Mouse (Mus musculus) urinary bladder, postnatal 25 days (tissue): Measurements from ENCODE around the gene Nelfcd.

ENCODE experiments used
- DNase-seq: peaks from one replicate; pipeline ENCODE4 v3.0.0; 2022; ENCODE audit warnings: low spot score

Gene Nelfcd

GRCm38 (mm10) chr2:174415731-174416310 is at the start of gene Nelfcd:
Nelfcd (plus strand) TSS chr2:174415804.
- DNase-seq: peak; percentile 95

DNA sequence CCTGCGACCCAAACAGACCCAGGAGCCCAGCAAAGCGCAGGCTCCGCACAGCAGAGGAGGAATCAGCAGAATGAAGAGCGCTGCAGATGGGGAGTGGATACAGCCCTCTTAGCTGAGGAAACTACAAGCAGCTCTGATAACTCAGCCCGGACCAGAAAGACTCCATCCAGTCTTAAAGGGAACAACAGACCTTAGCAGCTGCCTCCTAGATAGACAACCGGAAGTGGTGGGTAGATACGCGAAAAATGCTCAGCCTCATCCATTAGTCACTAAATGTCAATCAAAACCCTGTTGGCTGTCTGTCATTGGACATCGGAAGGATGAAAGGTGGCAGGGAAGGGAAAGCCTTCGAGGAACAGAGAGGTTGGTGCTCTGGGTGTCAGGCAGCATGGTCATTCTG is 49.0 kb upstream of the Nelfcd start:
- no peak for DNase-seq

GRCm38 (mm10) chr2:174381021-174381420 is 34.6 kb upstream of the Nelfcd start:
- DNase-seq: no peak

GRCm38 (mm10) chr2:174391936-174392335 is 23.7 kb upstream of the Nelfcd start:
- no peak for DNase-seq

DNA sequence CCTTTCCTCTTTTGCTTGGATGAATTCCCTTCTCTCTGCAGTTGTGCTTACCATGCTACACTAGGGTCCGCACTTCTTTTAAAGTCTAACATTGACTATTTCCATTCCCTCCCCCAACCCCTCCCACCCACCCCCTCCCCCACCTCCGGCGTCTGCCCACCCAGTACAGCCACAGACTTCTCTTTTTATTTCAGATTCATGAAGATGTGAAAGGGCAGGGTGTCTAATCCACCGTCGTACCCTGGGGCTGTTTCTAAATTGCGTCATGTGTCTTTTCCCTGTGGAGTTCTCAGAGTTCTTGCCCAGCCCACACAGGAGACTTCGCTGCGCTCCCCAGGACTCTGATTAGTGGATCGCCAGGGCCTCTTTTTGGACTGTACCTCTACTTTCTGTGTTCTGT is 23.1 kb upstream of the Nelfcd start:
- DNase-seq: no peak

- DNase-seq: no peak
Observed at GRCm38 (mm10) chr2:174393383-174393782, 22.2 kb upstream of the Nelfcd start.

DNA sequence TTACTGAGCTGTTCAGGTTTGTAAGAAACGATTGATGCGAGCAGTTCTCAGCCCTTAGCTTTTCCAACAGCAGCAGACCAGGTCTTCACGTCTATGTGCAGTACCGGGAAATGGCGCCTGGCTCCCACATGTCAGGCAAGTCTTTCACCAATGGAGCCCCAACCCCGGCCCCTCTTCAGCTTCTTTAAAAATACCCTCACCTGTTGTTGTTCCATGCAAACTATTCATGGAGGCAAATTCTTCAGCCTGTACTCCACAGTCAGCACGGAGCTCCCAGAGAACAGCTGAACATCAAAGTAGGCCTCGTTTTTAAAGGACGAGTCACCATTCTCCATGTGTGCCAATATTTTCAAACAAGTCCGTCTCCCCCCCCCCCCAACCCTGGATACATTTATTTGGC is 19.0 kb upstream of the Nelfcd start:
- DNase-seq: no peak

- DNase-seq: no peak
Observed at GRCm38 (mm10) chr2:174397065-174397464, 18.5 kb upstream of the Nelfcd start.

DNA sequence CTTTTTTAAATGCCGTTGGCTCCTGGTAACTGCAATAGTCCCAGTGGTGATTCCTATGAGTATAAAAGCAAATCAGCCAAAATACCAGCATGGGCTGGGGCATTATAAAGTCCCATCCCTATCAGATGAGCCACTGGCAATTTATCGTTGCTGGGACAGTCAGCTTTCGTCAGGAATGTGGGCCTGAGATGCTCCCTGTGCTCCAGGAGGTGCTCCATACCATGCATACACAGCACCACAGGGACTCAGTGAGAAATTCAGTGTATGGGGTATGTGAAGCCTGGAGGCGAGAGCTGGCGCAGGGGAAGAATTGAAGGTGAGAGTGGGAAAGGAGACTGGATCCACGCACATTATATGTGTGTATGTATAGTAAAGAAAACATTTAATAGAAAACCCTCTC is 17.7 kb upstream of the Nelfcd start:
- DNase-seq: no peak

GRCm38 (mm10) chr2:174400396-174400795 is 15.2 kb upstream of the Nelfcd start:
- no peak for DNase-seq

GRCm38 (mm10) chr2:174410222-174410621 is 5.4 kb upstream of the Nelfcd start:
- no peak for DNase-seq

- DNase-seq: no peak
Observed at GRCm38 (mm10) chr2:174413127-174413526, 2.5 kb upstream of the Nelfcd start.

DNA sequence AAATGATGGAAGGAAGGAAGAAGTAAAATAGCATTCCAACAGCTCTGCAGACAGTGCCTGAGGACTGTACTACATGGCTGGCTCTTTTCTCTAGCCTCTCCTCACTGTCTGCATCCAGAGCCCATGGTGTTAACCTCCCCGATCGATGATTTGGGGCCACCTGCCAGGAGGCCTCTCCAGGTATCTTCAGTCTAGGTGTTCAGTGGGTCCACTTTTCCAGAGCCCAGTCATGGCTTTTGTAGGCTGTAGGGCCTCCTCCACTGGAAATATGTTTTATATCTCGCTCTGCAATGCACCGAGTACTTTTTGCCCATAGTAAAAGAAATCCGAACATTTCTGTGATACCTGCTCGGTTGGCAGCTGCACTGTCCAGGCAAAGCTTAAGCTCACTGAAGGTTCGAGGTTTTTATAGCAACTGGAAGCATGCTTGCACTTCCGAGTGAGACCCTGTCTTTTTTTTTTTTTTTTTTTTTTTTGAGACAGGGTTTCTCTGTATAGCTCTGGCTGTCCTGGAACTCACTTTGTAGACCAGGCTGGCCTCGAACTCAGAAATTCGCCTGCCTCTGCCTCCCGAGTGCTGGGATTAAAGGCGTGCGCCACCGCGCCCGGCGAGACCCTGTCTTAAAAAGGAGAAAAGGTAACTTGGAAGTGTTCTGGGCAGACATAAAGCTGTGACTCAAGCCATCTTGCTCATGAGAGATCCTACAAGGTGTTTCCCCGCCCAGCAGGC is 438 bp upstream of the Nelfcd start:
- DNase-seq: no peak

DNA sequence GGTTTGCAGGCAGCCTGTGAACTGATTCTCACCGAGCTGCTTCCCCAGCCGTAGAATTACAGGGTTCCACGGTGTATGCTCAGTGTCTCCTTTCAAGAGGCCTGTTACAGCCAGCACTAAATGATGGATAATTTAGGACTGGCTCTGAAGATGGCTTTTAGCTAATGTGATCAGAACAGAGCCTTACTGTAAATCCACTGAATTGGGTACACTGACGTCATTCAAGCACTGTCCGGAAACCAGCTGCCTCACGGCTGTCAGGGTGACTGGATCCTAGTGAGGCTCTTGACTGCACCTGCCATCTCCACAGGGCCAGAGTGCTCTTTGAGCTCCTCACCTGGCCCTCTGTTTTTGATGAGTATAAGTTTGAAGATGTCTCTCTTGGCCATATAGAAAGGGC is 5.5 kb downstream of the Nelfcd start:
- no peak for DNase-seq

GRCm38 (mm10) chr2:174424301-174425085 is 8.9 kb downstream of the Nelfcd start:
- no peak for DNase-seq

- DNase-seq: no peak
Observed at GRCm38 (mm10) chr2:174426856-174427255, 11.3 kb downstream of the Nelfcd start.

GRCm38 (mm10) chr2:174428076-174428835 is 12.7 kb downstream of the Nelfcd start:
- no peak for DNase-seq

DNA sequence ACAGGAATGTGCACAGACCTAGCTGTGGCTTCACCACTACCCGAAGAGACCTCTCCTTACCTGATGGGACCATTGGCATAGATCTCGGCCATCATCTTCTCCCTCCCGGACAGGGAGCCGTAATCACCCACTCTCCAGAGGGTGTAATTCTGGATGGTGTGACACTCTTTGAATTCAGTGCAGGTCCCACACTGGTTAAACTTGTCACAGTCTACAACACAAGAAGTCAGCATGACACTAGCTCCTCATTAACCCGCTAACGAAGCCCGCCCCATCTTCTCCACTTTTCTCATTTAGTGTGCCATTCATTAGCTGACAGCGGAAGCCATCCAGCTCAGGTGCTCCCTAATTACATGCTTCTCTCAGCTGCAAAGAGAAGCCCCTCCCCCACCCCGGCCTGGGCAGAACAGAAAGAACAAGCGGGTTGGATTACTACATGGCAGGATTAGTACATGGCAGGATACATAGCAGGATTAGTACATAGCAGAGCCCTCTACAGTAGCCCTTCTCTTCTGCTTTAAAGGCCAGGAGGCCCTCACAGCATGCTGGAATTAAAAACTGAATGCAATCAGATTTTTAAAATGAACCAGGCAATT is 13.5 kb downstream of the Nelfcd start:
- no peak for DNase-seq

GRCm38 (mm10) chr2:174434943-174435342 is 19.3 kb downstream of the Nelfcd start:
- no peak for DNase-seq

DNA sequence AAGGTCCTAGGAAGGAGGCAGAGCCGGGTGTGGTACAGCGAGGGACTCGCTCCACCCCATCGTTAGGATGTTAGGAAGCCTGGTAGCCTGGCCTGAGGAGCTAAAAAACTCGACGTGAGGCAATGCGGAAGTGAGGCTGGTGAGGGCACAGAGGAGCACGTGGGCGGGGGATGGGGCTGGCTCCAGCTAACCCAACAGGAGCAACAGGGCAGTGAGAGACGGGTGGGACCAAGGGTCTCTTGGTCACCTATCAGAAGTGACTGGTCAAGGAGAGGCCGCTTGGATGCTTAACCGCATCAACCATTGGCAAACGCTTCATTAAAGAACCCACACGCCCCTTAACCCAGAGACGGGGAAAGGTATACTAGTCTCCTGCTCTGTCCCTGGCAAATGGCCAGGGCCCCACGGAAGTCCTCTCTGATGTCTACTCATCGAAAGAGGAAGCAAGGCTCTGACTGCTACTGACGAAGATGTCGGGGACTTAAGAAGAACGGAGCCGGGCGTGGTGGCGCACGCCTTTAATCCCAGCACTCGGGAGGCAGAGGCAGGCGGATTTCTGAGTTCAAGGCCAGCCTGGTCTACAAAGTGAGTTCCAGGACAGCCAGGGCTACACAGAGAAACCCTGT is 20.6 kb downstream of the Nelfcd start:
- DNase-seq: no peak

DNA sequence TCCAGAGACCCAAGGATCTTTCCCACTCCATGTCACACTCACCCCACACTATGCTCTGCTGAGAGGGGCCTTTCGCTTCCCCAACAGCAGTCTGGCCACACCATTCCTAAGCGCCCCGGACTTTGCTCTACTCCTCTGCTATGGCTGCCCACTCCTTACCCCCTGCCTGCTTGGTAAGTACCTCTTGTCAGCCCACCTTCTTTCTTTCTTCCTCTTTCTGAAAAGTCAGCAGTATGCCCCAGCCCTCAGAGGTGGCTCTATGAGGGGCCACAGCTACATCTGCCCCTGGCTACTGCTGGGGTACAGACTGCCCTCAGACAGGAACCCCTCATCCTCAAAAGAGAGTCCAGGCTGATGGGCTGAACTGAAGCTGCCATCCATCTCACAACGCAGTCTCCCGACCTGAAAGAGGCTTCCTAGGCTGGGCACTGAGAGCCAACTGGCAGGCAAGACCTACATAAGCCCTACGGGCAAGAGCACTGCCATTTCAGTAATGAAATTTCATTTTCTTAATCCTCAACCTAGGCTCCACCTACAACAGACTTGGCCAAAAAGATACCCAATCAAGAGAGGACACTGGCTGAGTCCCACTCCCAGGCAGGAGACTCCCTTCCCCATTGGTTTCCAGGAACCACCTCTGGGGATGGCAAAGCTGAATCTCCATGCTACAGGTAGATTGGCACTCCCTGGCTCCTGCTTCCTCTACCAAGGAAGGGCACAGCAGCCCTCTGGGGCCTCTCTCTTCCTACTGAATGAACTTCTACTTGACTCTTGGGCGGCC is 21.5 kb downstream of the Nelfcd start:
- no peak for DNase-seq
